Mouse (Mus musculus): ENCODE measurements around the gene Gm9918. TPM values are rescaled to one million over a fixed set of nuclear protein-coding genes. Genes with fewer than 3 reads are reported as not detected.
A peak's percentile ranks its signal among the peaks of the same experiment; 100 is the strongest.

Gene Gm9918
- polyA plus RNA-seq, 1 experiment, result 0.30 TPM

DNA sequence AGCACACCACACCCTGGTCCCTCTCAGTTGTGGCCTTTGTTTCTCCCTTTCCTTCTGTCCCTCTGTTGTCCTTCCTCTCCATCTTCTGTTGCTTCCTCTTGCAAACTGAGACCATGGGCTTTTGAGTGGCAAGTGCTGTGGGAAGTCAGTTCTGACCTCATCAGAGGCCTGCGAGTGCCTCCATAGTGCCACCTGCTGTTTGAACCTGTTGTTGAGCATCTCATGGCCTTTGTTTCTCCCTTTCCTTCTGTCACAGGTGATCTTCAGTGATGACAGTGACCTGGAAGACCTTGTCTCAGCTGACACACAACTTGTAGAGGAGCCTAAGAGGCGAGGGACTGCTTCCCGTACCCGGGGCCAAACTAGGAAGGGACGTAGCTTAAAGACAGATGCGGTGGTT is 45.9 kb downstream of the Gm9918 start:
- WGBS, result 88% methylated on average over 6 of the region's 6 CpGs
- DNase-seq, result peak; percentile 67
- Histone ChIP-seq H3K4me1 (replicated peaks; ENCODE audit: control insufficient read depth, insufficient read depth, low read length) (no peaks in the 10 kb centered on the region), H3K36me3 (ENCODE audit: control insufficient read depth, insufficient read depth, low read length) (peaks cover 21% of the 10 kb centered on the region), H3K4me3 (ENCODE audit: control insufficient read depth, insufficient read depth, low read length) (no peak overlapping the region), H3K27ac (ENCODE audit: control insufficient read depth, insufficient read depth, low read length) (no peak overlapping the region), H3K27me3 (ENCODE audit: control insufficient read depth, insufficient read depth, low read length) (no peaks in the 10 kb centered on the region)
- TF ChIP-seq POLR2A (IDR thresholded peaks at IDR 0.05; ENCODE audit: control insufficient read depth, extremely low read depth, insufficient read depth, low read length, poor library complexity) (no peak), CTCF (IDR thresholded peaks at IDR 0.05; ENCODE audit: borderline replicate concordance, control insufficient read depth, extremely low read depth, insufficient read depth, low read length, poor library complexity) (peak; percentile 45; the same call in 1 of the 2 replicates)

Other genes with a start within 250 kb of the Gm9918 start
- 197 and 219 TPM in 2 replicates for gene Krt18, start 242.4 kb upstream of the Gm9918 start, polyA plus RNA-seq (2012; rRNA removed)
- gene Eif4b, start 196.8 kb upstream of the Gm9918 start, polyA plus RNA-seq (2012; rRNA removed), result 99.3 and 108 TPM in 2 replicates
- gene Tns2, start 170.2 kb upstream of the Gm9918 start, polyA plus RNA-seq (2012; rRNA removed), result 15.9 and 26.4 TPM in 2 replicates
- 40.8 and 43.1 TPM in 2 replicates for gene Spryd3, start 134.3 kb upstream of the Gm9918 start, polyA plus RNA-seq (2012; rRNA removed)
- 17.8 and 30.2 TPM in 2 replicates for gene Igfbp6, start 126.2 kb upstream of the Gm9918 start, polyA plus RNA-seq (2012; rRNA removed)
- 3.8 and 4.1 TPM in 2 replicates for gene Soat2, start 120.0 kb upstream of the Gm9918 start, polyA plus RNA-seq (2012; rRNA removed)
- 69.6 and 71.9 TPM in 2 replicates for gene Zfp740, start 67.3 kb upstream of the Gm9918 start, polyA plus RNA-seq (2012; rRNA removed)
- 77.6 and 82.1 TPM in 2 replicates for gene Csad, start 65.8 kb upstream of the Gm9918 start, polyA plus RNA-seq (2012; rRNA removed)
- gene Itgb7, start 38.6 kb upstream of the Gm9918 start, polyA plus RNA-seq (2012; rRNA removed), result 72.6 and 82.8 TPM in 2 replicates
- gene Rarg, start 13.0 kb upstream of the Gm9918 start, polyA plus RNA-seq (2012; rRNA removed), result 18.9 and 23.7 TPM in 2 replicates
- 87.9 and 92.5 TPM in 2 replicates for gene Mfsd5, start 8.9 kb downstream of the Gm9918 start, polyA plus RNA-seq (2012; rRNA removed)
- 51.5 and 55.6 TPM in 2 replicates for gene Espl1, start 25.7 kb downstream of the Gm9918 start, polyA plus RNA-seq (2012; rRNA removed)
- 76.0 and 93.2 TPM in 2 replicates for gene Pfdn5, start 55.6 kb downstream of the Gm9918 start, polyA plus RNA-seq (2012; rRNA removed)
- 104 and 105 TPM in 2 replicates for gene Myg1, start 61.1 kb downstream of the Gm9918 start, polyA plus RNA-seq (2012; rRNA removed)
- 106 and 107 TPM in 2 replicates for gene Aaas, start 80.2 kb downstream of the Gm9918 start, polyA plus RNA-seq (2012; rRNA removed)
- gene Sp7, start 96.6 kb downstream of the Gm9918 start, polyA plus RNA-seq (2012; rRNA removed), result 0.13 and 0.23 TPM in 2 replicates
- 45.0 and 52.1 TPM in 2 replicates for gene Sp1, start 135.6 kb downstream of the Gm9918 start, polyA plus RNA-seq (2012; rRNA removed)
- 0.65 and 1.7 TPM in 2 replicates for gene Amhr2, start 174.8 kb downstream of the Gm9918 start, polyA plus RNA-seq (2012; rRNA removed)
- gene Prr13, start 188.5 kb downstream of the Gm9918 start, polyA plus RNA-seq (2012; rRNA removed), result 109 and 123 TPM in 2 replicates
- gene Pcbp2, start 200.0 kb downstream of the Gm9918 start, polyA plus RNA-seq (2012; rRNA removed), result 846 and 935 TPM in 2 replicates
- not detected in 2 replicates for gene Gm10337, start 233.2 kb downstream of the Gm9918 start, polyA plus RNA-seq (2012; rRNA removed)
- gene Map3k12, start 246.5 kb downstream of the Gm9918 start, polyA plus RNA-seq (2012; rRNA removed), result 11.3 and 12.7 TPM in 2 replicates
- gene Tarbp2, start 247.6 kb downstream of the Gm9918 start, polyA plus RNA-seq (2012; rRNA removed), result 133 and 166 TPM in 2 replicates